Mouse (Mus musculus) CH12.LX (cell line): ENCODE measurements at regions not wholly inside any gene's neighbourhood (a gene's known extent, or its start where the extent isn't known, plus 50 kb on each side); places are given as distances from the start of the nearest gene placed in this dataset.

ENCODE experiments used
- DNase-seq: peaks from one replicate; pipeline ENCODE4 v3.0.0-alpha.2; 2013; ENCODE audit errors: extremely low read depth
- H3K27ac ChIP-seq: 2 replicates; pipeline ENCODE4 v1.5.1; 2012; ENCODE audit warnings: low read depth, mild to moderate bottlenecking, control low read depth, moderate library complexity; ENCODE audit not compliant: insufficient read depth
- H3K27me3 ChIP-seq: replicated peaks from 2 replicates; pipeline ENCODE3; 2012; ENCODE audit warnings: inconsistent platforms
- H3K36me3 ChIP-seq, 2 experiments: replicated peaks in 1 of 2; 2 replicates each; pipeline versions ENCODE3 to v1.6.1; 2012; ENCODE audit warnings: inconsistent platforms in 1 of 2, low read length in 1 of 2, mild to moderate bottlenecking in 1 of 2, mixed read lengths in 1 of 2, moderate library complexity in 1 of 2; ENCODE audit not compliant: control insufficient read depth in 1 of 2, insufficient read depth in 1 of 2
- H3K4me1 ChIP-seq, 2 experiments: 2 replicates each; pipeline ENCODE4 v1.6.1; 2012; ENCODE audit warnings: inconsistent platforms in 1 of 2, moderate library complexity in 1 of 2; ENCODE audit not compliant: insufficient read depth in 2 of 2, control insufficient read depth in 1 of 2
- H3K4me2 ChIP-seq: 2 replicates; pipeline ENCODE4 v1.6.1; 2012; ENCODE audit warnings: low read depth, mild to moderate bottlenecking, control low read depth; ENCODE audit not compliant: poor library complexity, insufficient read depth, severe bottlenecking
- H3K4me3 ChIP-seq, 3 experiments: fragments of 150-350 bp in 1 of 3; sonication (generic) in 1 of 3; replicated peaks in 1 of 3; 2 replicates each; pipeline versions ENCODE3 to v1.5.1; 2011 to 2012; ENCODE audit warnings: low read depth in 2 of 3, low read length in 2 of 3, mild to moderate bottlenecking in 2 of 3, moderate library complexity in 2 of 3, control low read depth in 1 of 3, improper control_type of control experiment in 1 of 3, inconsistent platforms in 1 of 3, mixed read lengths in 1 of 3; ENCODE audit not compliant: poor library complexity in 1 of 3
- H3K79me2 ChIP-seq: replicated peaks from 2 replicates; pipeline ENCODE4 v1.6.1; 2012; ENCODE audit warnings: mild to moderate bottlenecking, moderate library complexity; ENCODE audit not compliant: control insufficient read depth, poor library complexity, insufficient read depth, severe bottlenecking; ENCODE audit errors: extremely low read depth
- H3K9ac ChIP-seq: 2 replicates; pipeline ENCODE4 v1.6.1; 2012; ENCODE audit warnings: low read depth, mild to moderate bottlenecking, control low read depth, moderate library complexity; ENCODE audit not compliant: insufficient read depth
- H3K9me3 ChIP-seq: replicated peaks from 2 replicates; pipeline ENCODE3; 2012; ENCODE audit warnings: low read length, inconsistent platforms, mixed read lengths
- CHD2 ChIP-seq: IDR thresholded peaks from 2 replicates; pipeline ENCODE4 v1.6.1; 2011; ENCODE audit warnings: low read length, improper control_type of control experiment
- E2F4 ChIP-seq: IDR thresholded peaks from 2 replicates; pipeline ENCODE4 v1.6.1; 2011; ENCODE audit warnings: low read depth, low read length, improper control_type of control experiment; ENCODE audit not compliant: insufficient replicate concordance
- ELF1 ChIP-seq: IDR thresholded peaks from 2 replicates; pipeline ENCODE4 v1.6.1; 2014; ENCODE audit warnings: low read depth, mild to moderate bottlenecking, inconsistent platforms, low read length, improper control_type of control experiment
- ETS1 ChIP-seq: conservative IDR thresholded peaks from 2 replicates; pipeline ENCODE4 v1.6.1; 2012; ENCODE audit warnings: low read depth, mild to moderate bottlenecking, inconsistent platforms, low read length, improper control_type of control experiment, moderate library complexity
- GABPA ChIP-seq: IDR thresholded peaks from 2 replicates; pipeline ENCODE4 v1.6.1; 2012; ENCODE audit warnings: low read depth, low read length, improper control_type of control experiment, inconsistent platforms; ENCODE audit not compliant: insufficient replicate concordance
- HCFC1 ChIP-seq: IDR thresholded peaks from 2 replicates; pipeline ENCODE4 v1.6.1; 2012; ENCODE audit warnings: low read depth, mild to moderate bottlenecking, inconsistent platforms, low read length, improper control_type of control experiment
- JUN ChIP-seq: IDR thresholded peaks from 2 replicates; pipeline ENCODE4 v1.6.1; 2011; ENCODE audit warnings: low read depth, mild to moderate bottlenecking, low read length, improper control_type of control experiment, moderate library complexity; ENCODE audit not compliant: insufficient read depth
- JUND ChIP-seq: conservative IDR thresholded peaks from 2 replicates; pipeline ENCODE4 v1.6.1; 2011; ENCODE audit warnings: low read depth, low read length, improper control_type of control experiment
- MYC ChIP-seq: IDR thresholded peaks from 2 replicates; pipeline ENCODE4 v1.6.1; 2011; ENCODE audit warnings: low read depth, mild to moderate bottlenecking, improper control_type of control experiment, low read length
- POLR2A ChIP-seq: IDR thresholded peaks from 2 replicates; pipeline ENCODE4 v1.6.1; 2011; ENCODE audit warnings: low read depth, mild to moderate bottlenecking, improper control_type of control experiment, low read length
- RAD21 ChIP-seq: IDR thresholded peaks from 2 replicates; pipeline ENCODE4 v1.6.1; 2011; ENCODE audit warnings: low read depth, mild to moderate bottlenecking, low read length, improper control_type of control experiment, moderate library complexity
- SIN3A ChIP-seq: IDR thresholded peaks from 2 replicates; pipeline ENCODE4 v1.6.1; 2012; ENCODE audit warnings: low read length, improper control_type of control experiment, inconsistent platforms
- SMC3 ChIP-seq: IDR thresholded peaks from 2 replicates; pipeline ENCODE4 v1.6.1; 2011; ENCODE audit warnings: low read depth, low read length, improper control_type of control experiment
- USF1 ChIP-seq: IDR thresholded peaks from 2 replicates; pipeline ENCODE4 v1.6.1; 2014; ENCODE audit warnings: low read depth, mild to moderate bottlenecking, inconsistent platforms, low read length, improper control_type of control experiment
- USF2 ChIP-seq: conservative IDR thresholded peaks from 2 replicates; pipeline ENCODE4 v1.6.1; 2011; ENCODE audit warnings: low read depth, low read length, improper control_type of control experiment
- ZKSCAN1 ChIP-seq: IDR thresholded peaks from 2 replicates; pipeline ENCODE4 v1.6.1; 2012; ENCODE audit warnings: low read depth, inconsistent platforms, low read length, improper control_type of control experiment, borderline replicate concordance
- ZNF384 ChIP-seq: IDR thresholded peaks from 2 replicates; pipeline ENCODE4 v1.6.1; 2012; ENCODE audit warnings: low read depth, low read length, improper control_type of control experiment, inconsistent platforms
- dilution Hi-C: fragments of 300-500 bp; cut with MboI; formaldehyde crosslinking; loops from 2 replicates; pipeline ENCODE4 v1.14.3; 2020; ENCODE audit warnings: low sequenced_read_pairs; ENCODE audit not compliant: extremely low pct_unique_long_range_greater_than_20kb, extremely low pct_ligation_motif_present
- in situ Hi-C: fragments of 300-500 bp; cut with MboI; formaldehyde crosslinking; loops from 3 replicates; pipeline ENCODE4 v1.14.3; 2019; ENCODE audit warnings: low sequenced_read_pairs, low pct_ligation_motif_present, low pct_unique_long_range_greater_than_20kb, mixed read lengths

- Histone ChIP-seq H3K4me1 (no peaks in the 10 kb centered on the region), H3K4me3 (no peak overlapping the region), H3K9me3 (peaks cover 35% of the 10 kb centered on the region), H3K9ac (no peak overlapping the region), H3K4me2 (no peak overlapping the region), H3K36me3 (no peaks in the 10 kb centered on the region), H3K27me3 (no peaks in the 10 kb centered on the region), H3K79me2 (no peaks in the 10 kb centered on the region), H3K27ac (no peak overlapping the region)
- no peak for DNase-seq
- dilution Hi-C loops (no loop called here), in situ Hi-C loops (no loop called here)
- TF ChIP-seq JUND (no peak), MYC (no peak), SMC3 (no peak), ETS1 (no peak), ZNF384 (no peak), CHD2 (no peak), USF1 (no peak), E2F4 (no peak), GABPA (no peak), USF2 (no peak), HCFC1 (no peak), JUN (no peak), RAD21 (no peak), ELF1 (no peak), ZKSCAN1 (no peak)
Observed at GRCm38 (mm10) chr16:63277556-63277955, 423.4 kb downstream of the Pros1 start.

DNA sequence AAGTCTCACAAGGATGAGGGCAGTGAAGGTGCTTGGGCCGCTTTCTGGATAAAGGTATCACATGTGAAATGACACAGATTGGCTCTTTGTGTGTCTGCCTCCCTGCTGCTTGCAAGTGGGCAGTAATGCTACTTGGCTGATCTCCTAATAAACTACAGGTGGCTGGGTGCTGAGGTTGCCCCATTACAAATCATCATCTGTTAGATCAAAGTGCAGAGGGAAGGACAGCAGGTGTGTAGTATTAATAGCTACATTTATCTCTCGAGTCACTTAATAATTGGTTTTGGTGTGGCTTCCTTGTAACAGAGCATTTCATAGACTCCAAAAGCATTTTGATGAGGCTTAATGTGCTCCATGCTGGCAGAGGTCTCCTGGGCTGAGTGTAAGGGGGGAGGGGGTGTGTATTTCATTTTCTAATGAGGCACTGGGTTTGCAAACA, 424.2 kb downstream of the Pros1 start:
- no peaks in the 10 kb centered on the region for H3K36me3 ChIP-seq
- H3K9me3 ChIP-seq: peaks cover 35% of the 10 kb centered on the region
- dilution Hi-C loops: no loop called here
- H3K27me3 ChIP-seq: no peaks in the 10 kb centered on the region
- H3K27ac ChIP-seq: no peak overlapping the region
- H3K9ac ChIP-seq: no peak overlapping the region
- in situ Hi-C loops: no loop called here
- H3K4me2 ChIP-seq: no peak overlapping the region
- H3K4me3 ChIP-seq: no peak overlapping the region
- TF ChIP-seq SIN3A (no peak), USF2 (no peak), POLR2A (no peak), ELF1 (no peak)
- DNase-seq: no peak
- H3K79me2 ChIP-seq: no peaks in the 10 kb centered on the region
- no peaks in the 10 kb centered on the region for H3K4me1 ChIP-seq
